Mouse (Mus musculus): ENCODE measurements around the gene Mmp12.
"Not testable (repeated sequence)": the region's sequence is repeated elsewhere in the genome, so short reads cannot be mapped to it uniquely, and the experiment has no call there.

The Mmp12 gene

DNA sequence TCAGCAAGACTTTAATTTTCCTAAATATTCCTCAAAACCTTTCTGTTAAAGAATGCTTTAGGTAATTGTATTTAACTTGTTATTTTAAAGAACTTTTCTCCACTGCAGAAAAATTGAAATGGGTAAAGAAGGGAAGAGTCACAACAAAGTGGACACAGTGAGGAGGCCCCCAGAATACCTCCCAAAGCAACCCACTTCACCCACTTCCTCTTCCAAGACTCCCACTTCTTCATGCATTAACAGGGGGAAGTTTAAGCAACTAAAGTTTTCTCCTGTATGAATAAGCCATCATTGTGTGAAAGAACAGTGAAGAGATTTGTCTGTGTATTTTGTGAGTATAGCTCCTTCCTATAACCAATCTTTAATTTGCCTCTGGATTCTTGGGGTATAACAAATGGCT, at the start of gene Mmp12:
Mmp12 (plus strand) TSS at position 275 of the 400 bp plus-strand sequence.
- no peak for DNase-seq

DNA sequence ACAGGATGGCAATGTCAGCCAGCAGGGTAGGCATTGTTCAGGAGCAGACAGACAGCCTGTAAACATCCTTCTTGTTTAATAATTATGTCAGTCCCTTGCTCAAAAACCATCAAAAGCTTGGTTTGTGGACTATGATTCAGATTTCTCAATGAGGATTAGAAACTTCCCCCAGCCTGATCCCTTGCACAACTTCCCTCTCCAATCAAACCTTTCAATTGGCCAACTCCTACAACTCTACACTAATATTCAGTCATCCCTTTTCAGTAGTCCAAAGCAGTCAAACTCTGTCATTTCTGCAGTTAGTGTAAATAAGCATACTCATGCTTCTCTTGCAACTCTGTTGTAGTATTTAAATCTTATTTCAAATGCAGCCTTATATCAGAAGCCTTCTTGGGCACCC, 12.3 kb upstream of the Mmp12 start:
- no peak for DNase-seq

DNA sequence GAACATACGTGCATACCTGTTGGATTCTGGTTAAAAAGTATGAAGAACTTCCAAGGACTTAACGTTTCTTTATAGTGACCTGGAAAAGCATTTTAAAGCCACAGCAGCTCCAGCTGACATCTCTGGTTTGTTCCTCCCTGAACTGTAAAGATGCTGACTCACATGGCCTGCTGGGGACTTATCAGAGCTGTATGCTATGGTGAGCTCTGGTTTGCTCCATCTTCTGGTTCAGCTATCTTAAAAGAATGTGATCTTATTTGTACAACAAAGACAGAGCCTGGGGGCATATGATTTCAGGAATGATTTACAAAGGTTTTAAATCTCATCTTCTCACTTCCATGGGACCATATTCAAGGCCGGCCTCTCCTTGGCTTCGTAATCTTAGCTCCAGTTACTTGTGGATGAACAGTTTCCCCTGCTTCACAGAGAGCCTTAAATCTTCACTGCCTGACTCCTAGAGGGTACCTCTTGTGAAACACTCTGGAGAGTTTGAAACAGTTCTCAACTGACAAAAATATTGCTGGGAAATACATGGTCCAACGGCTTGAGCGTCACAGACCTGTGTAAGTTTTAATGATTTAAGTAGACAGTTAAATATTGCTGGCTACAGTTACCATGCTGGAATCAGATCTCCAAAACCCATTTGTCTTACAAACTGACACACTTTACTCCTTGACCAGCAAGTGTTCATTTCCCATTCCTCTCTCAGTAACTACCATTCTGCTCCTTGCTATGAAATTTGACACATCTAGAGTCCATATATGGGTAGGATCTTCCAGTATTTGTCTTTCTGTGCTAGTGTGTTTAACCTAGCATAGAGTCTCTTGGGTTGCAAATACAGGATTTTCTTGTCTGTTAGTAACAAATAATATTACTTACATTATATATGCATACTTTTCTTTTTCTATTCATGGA, 8.2 kb upstream of the Mmp12 start:
- no peak for DNase-seq

DNA sequence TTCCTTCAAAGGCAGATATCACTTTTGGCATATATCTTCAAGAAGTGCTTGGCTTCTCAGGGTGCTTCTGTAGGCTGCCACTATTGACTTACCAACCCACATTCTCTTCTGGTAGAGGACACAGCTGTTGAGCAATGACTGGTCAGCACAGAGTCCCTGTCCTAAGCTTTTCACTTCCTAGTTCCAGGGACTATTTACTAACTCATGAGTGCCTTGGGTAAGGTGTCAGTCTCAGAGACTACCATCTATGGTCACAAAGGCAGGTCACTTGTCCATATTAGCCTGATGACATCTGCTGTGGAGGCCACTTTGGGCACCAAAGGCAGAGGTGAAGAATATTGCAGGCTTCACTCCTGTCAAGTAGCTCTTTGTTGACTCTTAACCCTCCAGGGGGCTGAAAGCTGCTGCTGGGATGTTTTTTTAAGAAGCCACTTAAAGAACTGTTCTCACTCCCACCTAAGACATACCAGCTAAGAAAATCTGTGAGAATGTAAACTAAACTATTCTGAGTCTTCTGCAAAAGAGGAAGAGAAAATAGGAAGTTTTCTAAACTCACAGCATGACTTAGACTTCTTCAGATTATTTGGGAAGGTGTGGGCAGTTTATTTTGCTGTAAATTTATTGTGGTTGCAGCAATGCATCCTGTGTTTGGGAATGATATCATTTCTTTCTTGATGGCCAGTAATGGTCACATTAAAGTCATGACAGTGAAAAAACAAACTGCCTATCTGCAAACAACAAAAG, 7.3 kb upstream of the Mmp12 start:
- no peak for DNase-seq

DNA sequence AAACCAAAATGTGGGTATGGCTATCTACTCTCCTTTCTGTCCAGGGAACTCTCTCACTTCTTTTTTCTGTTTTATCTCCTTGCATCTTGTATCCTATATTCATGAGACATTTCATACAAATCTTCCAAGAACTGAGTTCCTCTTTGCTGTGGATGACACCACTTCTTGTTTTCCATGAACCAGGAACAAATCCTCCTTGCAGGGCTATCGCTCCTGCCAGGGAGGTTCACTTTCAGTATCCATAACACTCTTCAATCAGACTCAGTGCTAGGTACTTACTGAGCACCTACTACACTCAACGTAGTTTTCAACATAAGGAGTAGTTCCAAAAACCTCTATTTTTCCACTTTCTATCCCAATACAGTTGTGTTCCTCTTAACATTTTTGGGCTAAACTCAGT, 1.3 kb downstream of the Mmp12 start:
- no peak for DNase-seq

DNA sequence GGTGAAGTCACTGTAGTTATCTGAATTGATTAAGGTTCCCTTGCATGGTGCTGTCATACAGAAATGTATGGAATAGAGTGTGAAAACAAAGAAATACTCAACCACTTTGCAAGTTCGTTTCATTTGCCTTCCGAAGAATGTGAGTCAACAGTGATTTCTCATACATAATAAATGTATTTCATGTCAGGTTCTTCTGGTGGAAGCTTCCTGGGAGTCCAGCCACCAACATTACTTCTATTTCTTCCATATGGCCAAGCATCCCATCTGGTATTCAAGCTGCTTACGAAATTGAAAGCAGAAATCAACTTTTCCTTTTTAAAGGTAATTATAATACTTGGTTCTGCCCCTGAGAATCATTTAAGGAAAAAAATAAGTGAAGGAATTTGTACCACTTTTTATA, 10.4 kb downstream of the Mmp12 start:
- no peak for DNase-seq

DNA sequence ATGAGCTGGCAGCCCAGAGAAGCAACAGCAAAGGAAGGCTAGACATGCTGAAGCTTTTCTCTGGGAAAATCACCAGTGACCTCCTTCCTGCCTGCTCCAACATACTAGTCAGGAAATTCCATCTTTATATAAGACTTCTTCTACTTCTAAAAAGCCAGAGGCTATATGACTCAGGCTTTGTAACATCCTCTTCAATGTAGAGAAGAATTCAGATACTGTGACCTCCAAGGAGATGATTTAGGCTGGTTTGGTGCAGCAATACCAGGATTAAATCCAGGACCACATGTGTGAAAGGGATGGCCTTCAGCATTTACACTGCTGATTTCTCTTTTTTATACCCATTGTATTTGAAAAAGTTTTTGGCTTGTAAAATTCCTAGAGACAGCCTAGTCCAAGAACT, 43.8 kb downstream of the Mmp12 start, which contains the start of gene Mmp1b:
Mmp1b (minus strand) TSS at position 101 of the 400 bp plus-strand sequence.
- DNase-seq: no peak

DNA sequence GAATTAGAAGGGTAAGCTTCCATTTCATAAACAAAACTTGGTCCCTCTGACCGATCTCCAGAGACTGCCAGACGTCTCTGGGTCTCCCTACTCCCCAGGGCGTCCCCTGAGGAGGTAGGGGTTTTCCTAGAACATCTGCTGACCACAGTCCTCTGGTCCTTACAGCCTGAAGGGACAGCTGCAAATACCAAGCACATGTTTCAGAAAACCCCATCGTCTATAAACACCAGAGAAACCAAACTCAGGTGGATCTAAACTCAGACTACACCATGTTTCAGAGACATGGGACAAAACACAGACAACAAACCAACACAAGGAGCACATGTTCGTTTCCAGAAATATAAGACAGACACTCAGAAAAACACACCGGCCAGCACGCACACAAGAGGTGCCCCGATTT, 52.4 kb downstream of the Mmp12 start:
- not testable (repeated sequence) for DNase-seq
